Mouse (Mus musculus): ENCODE data around the gene Tmem150a.

The Tmem150a gene

GRCm38 (mm10) chr6:72355066-72355911, at the start of gene Tmem150a:
TSS of gene Tmem150a (plus strand) at chr6:72355447.
- CTCF ChIA-PET: no interaction called here

- CTCF ChIA-PET: no interaction called here
Measured at GRCm38 (mm10) chr6:72312198-72312597, 43.0 kb upstream of the Tmem150a start.

- CTCF ChIA-PET: no interaction called here
Measured at GRCm38 (mm10) chr6:72313124-72313867, 42.0 kb upstream of the Tmem150a start.

- CTCF ChIA-PET: interaction anchor here (0.6 kb wide), 1 partner anchor 32 kb away, joined by 3 read pairs; the partner anchor contains the start of gene 0610030E20Rik
Measured at GRCm38 (mm10) chr6:72315384-72315783, 39.9 kb upstream of the Tmem150a start.

- CTCF ChIA-PET: no interaction called here
Measured at GRCm38 (mm10) chr6:72316044-72316443, 39.2 kb upstream of the Tmem150a start.

GRCm38 (mm10) chr6:72318440-72318839, 36.8 kb upstream of the Tmem150a start:
- CTCF ChIA-PET: interaction anchor here (0.6 kb wide), 1 partner anchor 133 kb away, joined by 3 read pairs; no protein-coding TSS in a partner anchor

- CTCF ChIA-PET: no interaction called here
Measured at GRCm38 (mm10) chr6:72319019-72319418, 36.2 kb upstream of the Tmem150a start.

- CTCF ChIA-PET: no interaction called here
Measured at GRCm38 (mm10) chr6:72322936-72323335, 32.3 kb upstream of the Tmem150a start.

GRCm38 (mm10) chr6:72323786-72324508, 31.3 kb upstream of the Tmem150a start:
- CTCF ChIA-PET: no interaction called here

GRCm38 (mm10) chr6:72326274-72326673, 29.0 kb upstream of the Tmem150a start:
- CTCF ChIA-PET: no interaction called here

- CTCF ChIA-PET: interaction anchor here (0.8 kb wide), 1 partner anchor 18 kb away, joined by 3 read pairs; no protein-coding TSS in a partner anchor
Measured at GRCm38 (mm10) chr6:72329019-72329418, 26.2 kb upstream of the Tmem150a start.

GRCm38 (mm10) chr6:72330133-72330532, 25.1 kb upstream of the Tmem150a start:
- CTCF ChIA-PET: no interaction called here

- CTCF ChIA-PET: no interaction called here
Measured at GRCm38 (mm10) chr6:72333111-72333510, 22.1 kb upstream of the Tmem150a start.

- CTCF ChIA-PET: no interaction called here
Measured at GRCm38 (mm10) chr6:72340481-72340880, 14.8 kb upstream of the Tmem150a start.

GRCm38 (mm10) chr6:72344396-72345073, 10.7 kb upstream of the Tmem150a start:
- CTCF ChIA-PET: no interaction called here

GRCm38 (mm10) chr6:72345074-72345567, 10.1 kb upstream of the Tmem150a start, which contains the start of gene Usp39:
TSS of gene Usp39 (minus strand) at chr6:72345184.
- CTCF ChIA-PET: interaction anchor here (0.8 kb wide), 1 partner anchor 329 kb away, joined by 3 read pairs; no protein-coding TSS in a partner anchor

GRCm38 (mm10) chr6:72345633-72346032, 9.6 kb upstream of the Tmem150a start:
- CTCF ChIA-PET: interaction anchor here (0.8 to 1.0 kb wide), 2 partner anchors 31 to 329 kb away, joined by 3 read pairs; no protein-coding TSS in a partner anchor

- CTCF ChIA-PET: interaction anchor here (1.0 kb wide), 1 partner anchor 31 kb away, joined by 3 read pairs; no protein-coding TSS in a partner anchor
Measured at GRCm38 (mm10) chr6:72346261-72346660, 9.0 kb upstream of the Tmem150a start.

- CTCF ChIA-PET: interaction anchor here (0.6 to 1.4 kb wide), 3 partner anchors 10 to 204 kb away, joined by 3 read pairs; no protein-coding TSS in a partner anchor
Measured at GRCm38 (mm10) chr6:72347166-72347941, 7.9 kb upstream of the Tmem150a start, which contains the start of gene 0610030E20Rik. TSS of gene 0610030E20Rik (plus strand) at chr6:72347317.

GRCm38 (mm10) chr6:72348411-72348810, 6.8 kb upstream of the Tmem150a start:
- CTCF ChIA-PET: interaction anchor here (1.4 kb wide), 1 partner anchor 9 kb away, joined by 3 read pairs; no protein-coding TSS in a partner anchor

Data from spleen, embryonic (tissue).